Mouse (Mus musculus) spleen, adult 2 months (tissue): ENCODE data around the gene Nmnat1. TPM values are rescaled to one million over a fixed set of nuclear protein-coding genes. Genes with fewer than 3 reads are reported as not detected.

Experiments
- DNase-seq, 2 experiments: peaks; one replicate each; pipeline versions ENCODE4 v3.0.0 to v3.0.0-alpha.2; 2012 to 2021; ENCODE audit warnings: low spot score in 2 of 2, low read depth in 1 of 2
- H3K27ac ChIP-seq: fragments of 200-500 bp; 2 replicates; pipeline ENCODE4 v1.5.1; 2012; ENCODE audit warnings: low read length, inconsistent platforms; ENCODE audit not compliant: insufficient read depth
- H3K27me3 ChIP-seq: fragments of 200-500 bp; 2 replicates; pipeline ENCODE4 v1.6.1; 2012; ENCODE audit warnings: mild to moderate bottlenecking, moderate library complexity, low read length, inconsistent platforms; ENCODE audit not compliant: control insufficient read depth, insufficient read depth
- H3K36me3 ChIP-seq: fragments of 200-500 bp; 2 replicates; pipeline ENCODE4 v1.6.1; 2012; ENCODE audit warnings: mild to moderate bottlenecking, low read length, inconsistent platforms; ENCODE audit not compliant: control insufficient read depth, insufficient read depth
- H3K4me1 ChIP-seq: fragments of 200-500 bp; 2 replicates; pipeline ENCODE4 v1.6.1; 2011; ENCODE audit warnings: inconsistent platforms; ENCODE audit not compliant: control insufficient read depth, insufficient read depth, insufficient read length
- H3K4me3 ChIP-seq: fragments of 200-500 bp; 2 replicates; pipeline ENCODE4 v1.5.1; 2011; ENCODE audit warnings: mild to moderate bottlenecking, inconsistent platforms; ENCODE audit not compliant: insufficient read depth, insufficient read length; ENCODE audit errors: extremely low read depth
- CTCF ChIP-seq: fragments of 200-500 bp; IDR thresholded peaks from 2 replicates; pipeline ENCODE4 v1.5.1; 2011; ENCODE audit warnings: mild to moderate bottlenecking, inconsistent platforms; ENCODE audit not compliant: insufficient read depth, insufficient read length, insufficient replicate concordance; ENCODE audit errors: extremely low read depth
- POLR2A ChIP-seq: fragments of 200-500 bp; IDR thresholded peaks from 2 replicates; pipeline ENCODE4 v1.6.1; 2011; ENCODE audit warnings: low read depth, low read length, inconsistent platforms
- WGBS: fragments of 180-500 bp; shearing (Covaris S2); methylation state at CpG from one replicate; pipeline ENCODE4 v1.1.7; 2018; 5-methylcytosine and 5-hydroxymethylcytosine counted together
- polyA plus RNA-seq: library from polyadenylated mRNA; depleted of rRNA; stranded (reverse); fragments of >200 nt; gene quantifications from 2 replicates; pipeline ENCODE4 v1.2.3, GENCODE M21; 2012

The Nmnat1 gene
- polyA plus RNA-seq, 1 experiment, result 4.2 TPM

- H3K27me3 ChIP-seq, result no peaks in the 10 kb centered on the region
- TF ChIP-seq CTCF, result no peak
- H3K36me3 ChIP-seq, result peaks cover 45% of the 10 kb centered on the region
- H3K27ac ChIP-seq, result no peak overlapping the region
- WGBS, result 70% methylated on average over 2 of the region's 2 CpGs
- H3K4me3 ChIP-seq, result no peak overlapping the region
- DNase-seq, result no peak
- no peaks in the 10 kb centered on the region for H3K4me1 ChIP-seq
Measured at GRCm38 (mm10) chr4:149496612-149497011, 11.6 kb upstream of the Nmnat1 start.

- no peak for DNase-seq
- TF ChIP-seq CTCF, result no peak
- no peak for TF ChIP-seq POLR2A
- H3K27me3 ChIP-seq, result no peaks in the 10 kb centered on the region
- 94% methylated on average over 3 of the region's 3 CpGs for WGBS
- H3K4me1 ChIP-seq, result no peaks in the 10 kb centered on the region; the same call in 1 of the 2 replicates
- peaks cover 48% of the 10 kb centered on the region for H3K36me3 ChIP-seq
- H3K27ac ChIP-seq, result no peak overlapping the region
- no peak overlapping the region for H3K4me3 ChIP-seq
Measured at GRCm38 (mm10) chr4:149491151-149491550, 6.1 kb upstream of the Nmnat1 start.

- H3K4me3 ChIP-seq, result no peak overlapping the region
- peaks cover 3% of the 10 kb centered on the region; the same call in 1 of the 2 replicates for H3K4me1 ChIP-seq
- DNase-seq, result no peak
- H3K27ac ChIP-seq, result no peak overlapping the region
- 92% methylated on average over 14 of the region's 14 CpGs for WGBS
- H3K27me3 ChIP-seq, result no peaks in the 10 kb centered on the region
- H3K36me3 ChIP-seq, result peaks cover 40% of the 10 kb centered on the region
- TF ChIP-seq CTCF (no peak), POLR2A (no peak)
Measured at GRCm38 (mm10) chr4:149489415-149490240, 4.6 kb upstream of the Nmnat1 start.

- H3K36me3 ChIP-seq, result peaks cover 29% of the 10 kb centered on the region
- WGBS, result 91% methylated on average over 12 of the region's 12 CpGs
- TF ChIP-seq POLR2A, result no peak
- TF ChIP-seq CTCF, result no peak
- no peak overlapping the region for H3K27ac ChIP-seq
- H3K4me1 ChIP-seq, result peaks cover 5% of the 10 kb centered on the region; the same call in 1 of the 2 replicates
- DNase-seq, result no peak
- no peaks in the 10 kb centered on the region for H3K27me3 ChIP-seq
- H3K4me3 ChIP-seq, result no peak overlapping the region
Measured at GRCm38 (mm10) chr4:149487729-149488128, 2.7 kb upstream of the Nmnat1 start.

- WGBS, result 2% methylated on average over 10 of the region's 10 CpGs
- DNase-seq, result peak in 1 of 2 experiments; percentile 28
- no peak for TF ChIP-seq POLR2A
- TF ChIP-seq CTCF, result no peak
Measured at GRCm38 (mm10) chr4:149485825-149486206, 814 bp upstream of the Nmnat1 start.

GRCm38 (mm10) chr4:149484566-149484965 is 436 bp downstream of the Nmnat1 start:
- peak overlapping the region; percentile 41; the same call in 1 of the 2 replicates for H3K27ac ChIP-seq
- H3K4me3 ChIP-seq, result peak overlapping the region; percentile 87
- H3K36me3 ChIP-seq, result peaks cover 21% of the 10 kb centered on the region
- no peak for TF ChIP-seq CTCF
- TF ChIP-seq POLR2A, result no peak
- 54% methylated on average over 3 of the region's 3 CpGs for WGBS
- H3K27me3 ChIP-seq, result no peaks in the 10 kb centered on the region
- no peak for DNase-seq
- H3K4me1 ChIP-seq, result peaks cover 5% of the 10 kb centered on the region; the same call in 1 of the 2 replicates

More at GRCm38 (mm10) chr4:149485825-149486206, 814 bp upstream of the Nmnat1 start:
- Histone ChIP-seq H3K36me3 (peaks cover 28% of the 10 kb centered on the region), H3K4me3 (peak overlapping the region; percentile 87), H3K4me1 (peaks cover 5% of the 10 kb centered on the region; the same call in 1 of the 2 replicates), H3K27me3 (no peaks in the 10 kb centered on the region), H3K27ac (peak overlapping the region; percentile 35)

- DNase-seq, result no peak
- H3K27me3 ChIP-seq, result no peaks in the 10 kb centered on the region
- H3K36me3 ChIP-seq, result peaks cover 2% of the 10 kb centered on the region
- H3K27ac ChIP-seq, result no peak within 1 kb of the TSS
- TF ChIP-seq POLR2A, result no peak
- no peak within 1 kb of the TSS for H3K4me3 ChIP-seq
- 94% methylated on average over 11 of the region's 11 CpGs for WGBS
- H3K4me1 ChIP-seq, result no peaks in the 10 kb centered on the region
Measured at GRCm38 (mm10) chr4:149477078-149477477, 7.9 kb downstream of the Nmnat1 start, which contains the start of gene Tmem274. TSS of gene Tmem274 (plus strand) at chr4:149477378.
